Mouse (Mus musculus): ENCODE results near the gene Gsk3b.

Gsk3b gene

GRCm38 (mm10) chr16:38285801-38286200, 197.0 kb downstream of the Gsk3b start:
- no peak for DNase-seq

- DNase-seq, result peak; percentile 24 to 70
Observed at GRCm38 (mm10) chr16:38286541-38286940, 197.7 kb downstream of the Gsk3b start.

GRCm38 (mm10) chr16:38287357-38287756, 198.6 kb downstream of the Gsk3b start:
- no peak for DNase-seq

- no peak for DNase-seq
Observed at GRCm38 (mm10) chr16:38287762-38288161, 199.0 kb downstream of the Gsk3b start.

- peak; percentile 69 to 70 for DNase-seq
Observed at GRCm38 (mm10) chr16:38288851-38289250, 200.1 kb downstream of the Gsk3b start.

GRCm38 (mm10) chr16:38290151-38290550, 201.3 kb downstream of the Gsk3b start:
- peak in 1 of 2 experiments; percentile 13 for DNase-seq

- DNase-seq, result peak; percentile 55 to 65
Observed at GRCm38 (mm10) chr16:38294685-38295348, 206.0 kb downstream of the Gsk3b start, which contains the start of gene Nr1i2. Nr1i2 (minus strand) TSS chr16:38294824.

- peak; percentile 64 to 70 for DNase-seq
Observed at GRCm38 (mm10) chr16:38295349-38295930, 206.6 kb downstream of the Gsk3b start.
